Mouse (Mus musculus) T-helper 1 cell (primary cell): ENCODE results near the gene Milr1.
"Not testable (repeated sequence)": the region's sequence is repeated elsewhere in the genome, so short reads cannot be mapped to it uniquely, and the experiment has no call there.

Experiments used
- in situ Hi-C: fragments of 300-600 bp; cut with MboI, MseI; formaldehyde crosslinking; loops from one replicate; pipeline ENCODE4 v1.15.1; 2025; ENCODE audit warnings: high pct_unique_total_duplicates

The Milr1 gene

GRCm38 (mm10) chr11:106751039-106752018, at the start of gene Milr1:
Gene Milr1, plus strand, starts transcription at chr11:106751226.
- in situ Hi-C loops, result no loop called here

GRCm38 (mm10) chr11:106701589-106701988, 49.4 kb upstream of the Milr1 start:
- in situ Hi-C loops, result loop anchor here (10.0 kb wide), 1 partner anchor 1103 kb away; no protein-coding TSS in a partner anchor

- in situ Hi-C loops, result loop anchor here (10.0 kb wide), 1 partner anchor 1102 kb away; no protein-coding TSS in a partner anchor
Observed at GRCm38 (mm10) chr11:106702584-106702983, 48.4 kb upstream of the Milr1 start.

GRCm38 (mm10) chr11:106703931-106704330, 47.1 kb upstream of the Milr1 start:
- in situ Hi-C loops, result loop anchor here (10.0 kb wide), 1 partner anchor 1101 kb away; no protein-coding TSS in a partner anchor

GRCm38 (mm10) chr11:106704399-106705111, 46.5 kb upstream of the Milr1 start:
- in situ Hi-C loops, result loop anchor here (10.0 kb wide), 1 partner anchor 1100 kb away; no protein-coding TSS in a partner anchor

GRCm38 (mm10) chr11:106706212-106706611, 44.8 kb upstream of the Milr1 start:
- in situ Hi-C loops, result loop anchor here (10.0 kb wide), 1 partner anchor 1099 kb away; no protein-coding TSS in a partner anchor

GRCm38 (mm10) chr11:106707085-106707484, 43.9 kb upstream of the Milr1 start:
- in situ Hi-C loops, result loop anchor here (10.0 kb wide), 1 partner anchor 1098 kb away; no protein-coding TSS in a partner anchor

GRCm38 (mm10) chr11:106707866-106708265, 43.2 kb upstream of the Milr1 start:
- in situ Hi-C loops, result loop anchor here (10.0 kb wide), 1 partner anchor 1097 kb away; no protein-coding TSS in a partner anchor

GRCm38 (mm10) chr11:106709227-106709985, 41.6 kb upstream of the Milr1 start:
- in situ Hi-C loops, result loop anchor here (10.0 kb wide), 1 partner anchor 1095 kb away; no protein-coding TSS in a partner anchor

- in situ Hi-C loops, result no loop called here
Observed at GRCm38 (mm10) chr11:106710789-106711188, 40.2 kb upstream of the Milr1 start.

GRCm38 (mm10) chr11:106715066-106715465, 36.0 kb upstream of the Milr1 start:
- in situ Hi-C loops, result no loop called here

- in situ Hi-C loops, result no loop called here
Observed at GRCm38 (mm10) chr11:106716568-106716967, 34.5 kb upstream of the Milr1 start.

GRCm38 (mm10) chr11:106720379-106720778, 30.6 kb upstream of the Milr1 start:
- in situ Hi-C loops, result no loop called here

GRCm38 (mm10) chr11:106722831-106723361, 28.1 kb upstream of the Milr1 start:
- in situ Hi-C loops, result no loop called here

- in situ Hi-C loops, result no loop called here
Observed at GRCm38 (mm10) chr11:106723611-106724125, 27.4 kb upstream of the Milr1 start.

GRCm38 (mm10) chr11:106724176-106724915, 26.7 kb upstream of the Milr1 start:
- in situ Hi-C loops, result no loop called here

GRCm38 (mm10) chr11:106724916-106725235, 26.1 kb upstream of the Milr1 start:
- in situ Hi-C loops, result not testable (repeated sequence)

- in situ Hi-C loops, result no loop called here
Observed at GRCm38 (mm10) chr11:106727967-106728366, 23.1 kb upstream of the Milr1 start.

GRCm38 (mm10) chr11:106728402-106729366, 22.3 kb upstream of the Milr1 start:
- in situ Hi-C loops, result no loop called here
